In the genomic region with DNA sequence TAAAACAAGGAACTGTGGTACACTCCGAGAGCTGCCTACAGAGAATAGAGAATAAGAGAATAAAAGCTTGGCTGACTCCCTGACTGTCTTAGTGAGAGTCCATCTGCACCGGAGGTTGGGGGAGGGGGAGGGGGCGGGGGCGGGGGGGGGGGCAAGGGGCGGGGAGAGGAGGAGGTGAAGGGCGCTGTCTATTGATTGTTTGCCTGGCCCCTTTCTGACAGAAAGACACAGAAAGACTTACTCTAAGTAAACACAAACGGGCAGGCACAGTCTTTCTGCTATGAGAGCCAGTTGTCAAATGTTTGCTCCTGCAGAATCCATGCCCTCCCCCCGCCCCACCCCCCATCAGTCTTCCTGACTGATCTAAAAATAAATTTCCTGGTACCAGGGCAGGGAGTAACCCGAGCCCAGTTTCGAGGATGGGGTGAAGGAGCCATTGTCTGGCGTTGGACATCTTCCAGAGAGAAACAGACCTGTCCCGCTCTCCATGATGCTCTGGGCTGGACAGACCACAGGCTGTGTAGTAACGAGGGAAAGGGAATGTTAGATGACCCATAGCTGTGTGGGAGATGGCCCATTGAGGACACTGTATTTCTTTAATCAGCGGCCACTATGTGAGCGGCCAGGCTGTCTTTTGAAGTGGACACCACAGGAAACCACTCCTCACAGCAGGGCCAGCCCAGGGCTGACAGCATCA, we compare ENCODE assay signal across 8 mouse cellular contexts.
DNase-seq lines count a peak whose midpoint lies in the region; ATAC-seq and TF ChIP-seq lines count a peak whose summit lies in the region.

No protein-coding gene starts in this region.

- no peaks in the 10 kb centered on the region for H3K36me3 ChIP-seq in hindbrain, embryonic 13.5 days
- H3K36me3 ChIP-seq in lung, postnatal 0 days (ENCODE audit: insufficient read depth, low read length) = no peaks in the 10 kb centered on the region

- H3K4me1 ChIP-seq in hindbrain, embryonic 13.5 days (replicated peaks) = peaks cover 45% of the 10 kb centered on the region
- no peaks in the 10 kb centered on the region; the same call in 1 of the 2 replicates for H3K4me1 ChIP-seq in lung, postnatal 0 days (ENCODE audit: insufficient read depth, low read depth, low read length)

- H3K27ac ChIP-seq in gastrocnemius, adult 2 months = peak overlapping the region; percentile 80
- peak overlapping the region; percentile 88 for H3K27ac ChIP-seq in hindbrain, embryonic 13.5 days
- H3K27ac ChIP-seq in lung, postnatal 0 days (ENCODE audit: low read length) = peak overlapping the region; percentile 16

- peak overlapping the region; percentile 35 for H3K4me2 ChIP-seq in hindbrain, embryonic 13.5 days
- peak overlapping the region; percentile 27 for H3K4me2 ChIP-seq in lung, postnatal 0 days (replicated peaks; ENCODE audit: low read depth, low read length)

- H3K4me3 ChIP-seq in gastrocnemius, adult 2 months = peak overlapping the region; percentile 36
- no peak overlapping the region for H3K4me3 ChIP-seq in hindbrain, embryonic 13.5 days
- H3K4me3 ChIP-seq in lung, postnatal 0 days (ENCODE audit: low read depth, low read length) = no peak overlapping the region

- WGBS in hindbrain, embryonic 13.5 days = under 1% methylated on average over 12 of the region's 15 CpGs
- WGBS in lung, postnatal 0 days = 2% methylated on average over 11 of the region's 15 CpGs

- TF ChIP-seq CTCF in gastrocnemius, adult 2 months (IDR thresholded peaks at IDR 0.05) = no peak
- TF ChIP-seq CTCF in lung, postnatal 0 days (IDR thresholded peaks at IDR 0.05) = no peak

- no peak for DNase-seq in gastrocnemius, adult 2 months
- DNase-seq in gastrocnemius, postnatal 25 days = no peak
- DNase-seq in embryo, embryonic 10.5 days (ENCODE audit: low spot score) = peak; percentile 76
- peak; percentile 48 for DNase-seq in lung, postnatal 0 days (ENCODE audit: low spot score)
- peak; percentile 73 for DNase-seq in yolk sac, embryonic 10.5 days (ENCODE audit: low spot score)
- no peak for DNase-seq in adrenal gland, postnatal 25 days
- no peak for DNase-seq in left cerebral cortex, postnatal 4 days

- H3K9me3 ChIP-seq in hindbrain, embryonic 13.5 days = no peaks in the 10 kb centered on the region
- no peaks in the 10 kb centered on the region for H3K9me3 ChIP-seq in lung, postnatal 0 days (ENCODE audit: low read length)

- intact Hi-C loops in gastrocnemius, adult 2 months (cut with DNase I) = no loop called here
- intact Hi-C loops in left cerebral cortex, postnatal 4 days (cut with DNase I) = no loop called here

- H3K27me3 ChIP-seq in hindbrain, embryonic 13.5 days = no peaks in the 10 kb centered on the region
- H3K27me3 ChIP-seq in lung, postnatal 0 days (replicated peaks; ENCODE audit: insufficient read depth, low read length) = no peaks in the 10 kb centered on the region

- peak; percentile 68 for TF ChIP-seq EP300 in lung, postnatal 0 days (IDR thresholded peaks at IDR 0.05)

- ATAC-seq in hindbrain, embryonic 13.5 days (ENCODE audit: low FRiP score) = peak; percentile 60
- peak; percentile 60 for ATAC-seq in lung, postnatal 0 days

- no peak overlapping the region for H3K9ac ChIP-seq in hindbrain, embryonic 13.5 days
- no peak overlapping the region for H3K9ac ChIP-seq in lung, postnatal 0 days (replicated peaks; ENCODE audit: low read depth)

Comparison
In these comparisons a context has a peak if more than half of its experiments do, and no peak if none do; other contexts are left out.
1. DNase-seq: peak in embryo, embryonic 10.5 days (single experiment), lung, postnatal 0 days (single experiment) and yolk sac, embryonic 10.5 days (single experiment); none in gastrocnemius, adult 2 months (single experiment), gastrocnemius, postnatal 25 days (single experiment), adrenal gland, postnatal 25 days (single experiment) and left cerebral cortex, postnatal 4 days (single experiment).
2. H3K27ac ChIP-seq: peak in every context shown above with its lines; median percentile 88 in hindbrain, embryonic 13.5 days; 80 in gastrocnemius, adult 2 months; 16 in lung, postnatal 0 days.